Mouse (Mus musculus): ENCODE data around the gene Calca.
"Not testable (repeated sequence)": the region's sequence is repeated elsewhere in the genome, so short reads cannot be mapped to it uniquely, and the experiment has no call there.

Gene Calca

DNA sequence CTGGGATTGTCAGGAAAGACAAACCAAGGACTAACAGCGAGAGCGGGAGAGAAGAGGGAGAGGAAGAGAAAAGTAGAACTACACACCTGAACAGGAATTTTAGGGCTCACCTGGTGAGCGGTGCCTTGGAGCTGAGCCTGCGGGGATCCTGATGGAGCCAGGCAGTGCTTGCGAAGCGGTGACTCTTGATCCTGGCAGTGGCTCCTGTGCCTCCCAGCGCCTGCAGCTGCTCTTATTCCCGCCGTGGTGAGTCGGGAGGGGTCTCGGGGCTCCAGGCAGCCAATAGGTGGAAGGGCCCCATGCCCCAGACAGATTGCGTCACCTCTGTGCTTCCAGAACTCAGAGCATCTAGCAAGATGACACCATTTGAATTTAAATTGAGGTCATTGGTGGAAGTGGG, at the start of gene Calca:
Gene Calca, minus strand, starts transcription at position 256 of the 400 bp plus-strand sequence.
- DNase-seq (ENCODE audit: low read depth): no peak

DNA sequence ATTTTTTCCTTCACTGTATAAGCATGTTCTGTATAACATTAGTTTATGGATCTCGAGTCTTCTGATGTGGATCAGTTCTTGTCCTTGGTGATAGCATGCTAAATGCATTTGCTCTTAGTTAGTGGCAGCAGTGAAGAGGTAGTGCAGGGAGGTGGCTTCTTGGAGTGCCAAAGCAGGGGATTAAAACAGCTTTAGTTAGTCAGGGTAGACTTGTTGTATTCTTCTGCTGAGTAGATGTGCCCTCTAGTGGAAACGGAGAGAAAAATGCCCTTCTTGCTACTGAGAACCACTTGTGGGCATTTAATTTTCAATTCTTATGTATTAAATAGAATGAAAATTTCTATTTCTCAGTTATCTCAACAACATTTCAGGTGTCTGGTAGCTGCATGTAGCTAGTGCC, 36.5 kb upstream of the Calca start:
- no peak for DNase-seq (ENCODE audit: low read depth)

DNA sequence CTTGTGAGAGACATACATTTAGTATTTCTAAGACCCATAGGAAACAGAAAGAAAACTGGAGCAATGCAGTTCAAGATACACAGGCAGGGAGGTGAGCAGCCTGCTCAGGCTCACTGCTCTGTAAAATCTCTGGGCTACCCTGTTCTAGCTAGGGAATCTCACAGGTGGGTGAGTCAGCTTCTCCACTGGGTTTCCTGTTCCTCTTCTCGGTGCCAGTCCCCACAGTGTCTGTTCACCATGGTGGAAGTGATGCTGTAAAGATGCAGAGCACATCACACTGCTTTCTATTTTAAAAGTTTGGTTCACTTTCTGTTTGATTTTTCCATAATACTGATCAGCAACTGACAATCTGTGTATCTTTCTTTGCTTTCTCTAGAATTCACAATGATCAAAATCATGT, 35.2 kb upstream of the Calca start:
- no peak for DNase-seq (ENCODE audit: low read depth)

DNA sequence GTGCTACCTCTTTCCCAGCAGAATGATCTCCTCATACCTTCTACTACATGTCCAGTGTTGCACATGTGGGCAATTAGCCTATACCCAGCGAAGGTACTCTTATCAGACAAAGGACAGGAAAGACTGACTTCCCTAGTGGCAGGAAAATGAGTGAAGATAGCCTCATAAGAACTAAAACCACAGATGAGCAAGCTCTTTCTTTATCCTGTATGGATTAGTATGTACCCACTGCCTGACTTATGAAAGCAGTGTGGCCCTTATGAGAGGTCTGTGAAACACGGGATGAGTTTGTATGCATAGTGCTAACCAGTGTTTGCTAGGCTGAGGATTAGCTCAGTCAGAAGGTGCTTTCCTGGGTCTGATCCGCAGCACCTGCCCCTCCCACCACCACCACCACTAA, 13.6 kb upstream of the Calca start:
- no peak for DNase-seq (ENCODE audit: low read depth)

DNA sequence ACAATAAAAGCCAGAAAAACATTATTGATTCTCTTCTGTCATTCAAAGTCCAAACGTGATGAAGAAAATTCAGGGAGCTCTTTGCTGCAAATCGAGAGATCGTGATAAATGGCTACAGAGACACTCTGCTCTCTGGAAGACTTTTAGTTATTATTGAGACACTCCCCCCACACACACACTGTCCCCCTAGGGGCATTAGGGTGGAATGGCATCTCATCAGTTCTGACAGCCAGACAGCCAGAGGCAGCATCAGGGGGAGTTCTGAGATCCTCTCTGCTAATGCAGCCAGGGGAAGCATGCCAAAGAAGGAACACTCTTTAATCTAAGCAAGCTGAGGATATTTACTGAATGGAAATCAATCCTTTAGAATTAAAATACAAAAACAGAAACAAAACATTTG, 12.6 kb upstream of the Calca start:
- no peak for DNase-seq (ENCODE audit: low read depth)

DNA sequence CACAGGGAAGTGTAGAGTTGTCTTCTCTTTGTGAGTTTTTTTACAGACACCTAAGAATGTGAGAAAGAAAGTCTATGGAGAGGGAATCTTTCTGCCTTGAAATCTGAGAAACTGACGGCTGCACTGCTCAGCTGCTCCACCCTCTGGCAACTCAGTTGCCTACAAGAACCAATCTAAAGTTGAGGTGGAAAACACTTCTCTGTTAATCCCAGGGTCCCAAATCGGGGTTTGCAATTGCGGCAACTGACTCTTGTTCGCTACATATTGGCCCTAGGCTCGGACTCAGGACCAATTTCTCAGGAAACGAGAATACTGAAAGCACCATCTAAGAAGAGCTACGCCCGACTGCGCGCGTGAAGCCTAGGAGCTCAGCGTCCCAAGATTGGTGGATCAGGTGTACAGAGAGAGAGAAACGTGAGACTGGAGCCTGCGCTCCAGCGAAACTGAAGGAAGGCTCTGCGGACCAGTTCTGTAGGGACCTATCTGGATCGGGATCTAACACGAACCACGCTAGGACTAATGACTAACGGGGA, 522 bp downstream of the Calca start:
- peak; percentile 3 for DNase-seq (ENCODE audit: low read depth)

DNA sequence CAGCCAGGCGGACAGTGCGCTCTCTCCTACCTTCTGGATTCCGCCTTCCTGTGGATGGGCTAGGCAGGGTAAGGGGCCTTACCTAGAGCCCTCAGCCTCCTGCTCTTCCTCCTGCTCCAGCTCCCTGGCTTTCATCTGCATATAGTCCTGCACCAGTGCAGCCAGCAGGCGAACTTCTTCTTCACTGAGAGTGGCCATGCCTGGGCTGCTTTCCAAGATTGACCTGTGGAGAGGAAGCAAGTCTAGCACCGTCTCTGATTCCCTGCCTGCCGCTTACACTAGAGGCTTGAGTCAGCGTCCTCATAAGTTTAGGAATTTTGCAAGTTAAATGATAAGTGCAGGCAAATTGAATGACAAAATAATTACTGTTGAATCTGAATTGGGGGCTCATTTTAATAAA, 1.8 kb downstream of the Calca start:
- DNase-seq (ENCODE audit: low read depth): no peak

DNA sequence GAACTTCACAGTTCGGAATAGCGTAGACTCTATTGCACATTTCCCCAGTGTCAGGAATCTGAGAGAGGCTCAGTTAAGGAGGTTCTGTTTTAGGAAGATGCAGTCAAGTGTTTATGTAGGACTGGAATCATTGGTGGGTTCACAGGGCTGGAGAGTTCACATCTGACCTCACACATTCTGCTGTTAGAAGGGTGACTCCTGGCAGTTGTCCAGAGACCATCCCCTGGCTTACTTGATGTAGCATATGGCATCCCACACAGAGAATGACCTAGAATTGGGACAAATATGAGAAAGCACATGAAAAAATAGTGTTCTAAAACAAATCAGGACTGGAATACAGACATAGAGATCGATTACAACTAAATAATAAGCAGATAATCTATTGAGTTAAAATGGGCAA, 10.2 kb downstream of the Calca start:
- DNase-seq (ENCODE audit: low read depth): no peak

DNA sequence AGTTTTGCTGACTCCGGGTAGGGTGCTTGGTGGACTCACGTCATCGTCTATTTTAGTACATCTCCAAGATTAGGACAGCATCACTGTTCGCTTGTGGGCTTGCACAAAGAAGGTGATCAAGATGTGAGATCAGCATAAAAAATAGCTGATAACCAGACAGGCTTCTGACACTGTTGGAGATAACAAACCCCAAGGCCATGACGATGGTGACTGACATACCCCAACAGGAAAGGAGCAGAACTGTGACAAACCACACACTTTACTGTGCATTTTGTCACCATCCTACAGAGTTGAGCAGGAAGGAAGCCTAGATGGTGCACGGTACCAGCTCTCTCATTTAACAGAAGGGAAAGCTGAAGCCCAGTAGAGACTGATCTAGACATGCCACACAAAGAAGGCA, 19.4 kb downstream of the Calca start:
- DNase-seq (ENCODE audit: low read depth): peak; percentile 6

DNA sequence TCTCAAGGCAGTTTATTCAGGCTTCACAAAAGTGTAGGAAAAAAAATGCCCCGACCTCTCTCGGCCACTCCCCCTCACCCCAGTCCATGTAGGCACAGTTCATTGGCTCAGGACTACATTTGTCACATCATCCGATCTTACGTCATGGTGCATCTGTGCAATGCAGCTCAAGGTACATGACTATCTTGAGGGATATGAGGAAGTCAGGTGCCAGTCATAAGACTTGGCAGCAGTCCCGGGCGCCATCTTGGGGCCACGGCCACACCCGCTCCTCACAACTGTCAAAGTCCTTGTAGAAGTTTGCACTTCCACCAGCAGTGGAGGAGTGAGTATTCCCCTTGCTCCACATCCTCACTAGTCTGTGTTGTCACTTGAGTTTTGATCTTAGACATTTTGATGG, 41.8 kb downstream of the Calca start:
- DNase-seq (ENCODE audit: low read depth): not testable (repeated sequence)

DNA sequence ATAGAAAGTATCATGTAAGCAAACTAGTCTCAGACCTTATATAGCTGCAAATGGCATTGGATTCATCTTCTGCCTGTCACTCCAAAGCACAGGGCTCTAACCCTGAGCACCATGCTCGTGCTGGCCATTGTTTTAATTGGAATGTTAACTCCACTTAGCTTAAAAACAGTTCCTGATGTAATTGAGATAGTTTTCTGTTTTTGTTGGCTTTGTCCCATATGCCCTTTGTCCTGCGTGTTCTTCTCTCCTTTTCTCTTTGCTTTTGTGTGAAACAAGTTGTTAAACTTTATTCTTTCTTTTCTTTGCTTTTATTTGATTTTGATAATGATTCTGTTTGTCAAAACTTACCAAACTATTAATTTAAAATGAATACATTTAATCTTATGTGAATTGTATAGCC, 53.7 kb downstream of the Calca start:
- DNase-seq (ENCODE audit: low read depth): no peak

All from c-Kit-positive CD71-negative TER-119-negative erythroid progenitor cells, embryonic 14.5 days (primary cell).